Mouse (Mus musculus): ENCODE data around the gene Zfp414.

Zfp414 gene

GRCm38 (mm10) chr17:33649781-33650475 is 21.0 kb downstream of the Zfp414 start:
- no peak for DNase-seq (ENCODE audit: low read depth in 1 of 2, low spot score in 2 of 2)

GRCm38 (mm10) chr17:33666813-33667212 is 37.9 kb downstream of the Zfp414 start:
- no peak for DNase-seq (ENCODE audit: low read depth in 1 of 2, low spot score in 2 of 2)

GRCm38 (mm10) chr17:33669681-33670080 is 40.8 kb downstream of the Zfp414 start:
- DNase-seq (ENCODE audit: low read depth in 1 of 2, low spot score in 2 of 2) = no peak

- no peak for DNase-seq (ENCODE audit: low read depth in 1 of 2, low spot score in 2 of 2)
These were observed 44.9 kb downstream of the Zfp414 start for GRCm38 (mm10) chr17:33673837-33674236.

- no peak for DNase-seq (ENCODE audit: low read depth in 1 of 2, low spot score in 2 of 2)
These were observed 46.6 kb downstream of the Zfp414 start for GRCm38 (mm10) chr17:33675452-33675851.

GRCm38 (mm10) chr17:33676086-33676485 is 47.2 kb downstream of the Zfp414 start:
- DNase-seq (ENCODE audit: low read depth in 1 of 2, low spot score in 2 of 2) = no peak

- DNase-seq (ENCODE audit: low read depth in 1 of 2, low spot score in 2 of 2) = no peak
These were observed 49.9 kb downstream of the Zfp414 start for GRCm38 (mm10) chr17:33678771-33679170.
